Mouse (Mus musculus): ENCODE results near the gene Rbpjl. TPM values are rescaled to one million over a fixed set of nuclear protein-coding genes. Genes with fewer than 3 reads are reported as not detected.
A peak's percentile ranks its signal among the peaks of the same experiment; 100 is the strongest.

Rbpjl gene
- polyA plus RNA-seq, 1 experiment from 2014 or later: 0.21 TPM

- H3K4me1 ChIP-seq: peaks cover 77% of the 10 kb centered on the region
- no peak for ATAC-seq (ENCODE audit: extremely low read depth, insufficient number of reproducible peaks, low FRiP score, low TSS enrichment)
- H3K4me3 ChIP-seq: no peak overlapping the region
- peaks cover 7% of the 10 kb centered on the region; the same call in 1 of the 2 replicates for H3K27me3 ChIP-seq (replicated peaks)
- H3K9me3 ChIP-seq: no peaks in the 10 kb centered on the region
- H3K4me2 ChIP-seq: no peak overlapping the region
- H3K36me3 ChIP-seq: no peaks in the 10 kb centered on the region
- WGBS: 76% methylated on average over 5 of the region's 5 CpGs
- H3K27ac ChIP-seq (replicated peaks): no peak overlapping the region
- no peak overlapping the region for H3K9ac ChIP-seq
Measured at GRCm38 (mm10) chr2:164440314-164440713, 37.4 kb downstream of the Rbpjl start.

- Histone ChIP-seq H3K27ac (replicated peaks) (no peak overlapping the region), H3K9ac (peak overlapping the region; percentile 91), H3K4me3 (peak overlapping the region; percentile 78), H3K36me3 (no peaks in the 10 kb centered on the region), H3K4me1 (peaks cover 68% of the 10 kb centered on the region), H3K27me3 (replicated peaks) (peaks cover 7% of the 10 kb centered on the region; the same call in 1 of the 2 replicates), H3K9me3 (no peaks in the 10 kb centered on the region), H3K4me2 (peak overlapping the region; percentile 88)
- WGBS: 39% methylated on average over 8 of the region's 8 CpGs
- no peak for ATAC-seq (ENCODE audit: extremely low read depth, insufficient number of reproducible peaks, low FRiP score, low TSS enrichment)
Measured at GRCm38 (mm10) chr2:164441155-164441554, 38.2 kb downstream of the Rbpjl start.

- 23% methylated on average over 7 of the region's 7 CpGs for WGBS
- Histone ChIP-seq H3K4me3 (peak overlapping the region; percentile 78), H3K4me1 (peaks cover 62% of the 10 kb centered on the region)
Measured at GRCm38 (mm10) chr2:164441731-164442130, 38.8 kb downstream of the Rbpjl start.

GRCm38 (mm10) chr2:164442315-164443050 is 39.5 kb downstream of the Rbpjl start:
- Histone ChIP-seq H3K4me1 (peaks cover 55% of the 10 kb centered on the region), H3K4me3 (peak overlapping the region; percentile 78), H3K9ac (peak overlapping the region; percentile 91), H3K9me3 (no peaks in the 10 kb centered on the region), H3K36me3 (no peaks in the 10 kb centered on the region), H3K27ac (replicated peaks) (peak overlapping the region; percentile 79), H3K27me3 (replicated peaks) (peaks cover 7% of the 10 kb centered on the region; the same call in 1 of the 2 replicates), H3K4me2 (peak overlapping the region; percentile 88)
- peak; percentile 19; the same call in 1 of the 2 replicates for ATAC-seq (ENCODE audit: extremely low read depth, insufficient number of reproducible peaks, low FRiP score, low TSS enrichment)
- 4% methylated on average over 29 of the region's 29 CpGs for WGBS

More at GRCm38 (mm10) chr2:164441731-164442130, 38.8 kb downstream of the Rbpjl start:
- Histone ChIP-seq H3K9ac (peak overlapping the region; percentile 91), H3K4me2 (peak overlapping the region; percentile 88), H3K9me3 (no peaks in the 10 kb centered on the region), H3K36me3 (no peaks in the 10 kb centered on the region), H3K27ac (replicated peaks) (no peak overlapping the region), H3K27me3 (replicated peaks) (peaks cover 7% of the 10 kb centered on the region; the same call in 1 of the 2 replicates)
- ATAC-seq (ENCODE audit: extremely low read depth, insufficient number of reproducible peaks, low FRiP score, low TSS enrichment): no peak

- Histone ChIP-seq H3K27ac (replicated peaks) (peak overlapping the region; percentile 79), H3K4me1 (peaks cover 51% of the 10 kb centered on the region), H3K4me3 (peak overlapping the region; percentile 78), H3K27me3 (replicated peaks) (peaks cover 7% of the 10 kb centered on the region; the same call in 1 of the 2 replicates), H3K4me2 (peak overlapping the region; percentile 88), H3K9ac (peak overlapping the region; percentile 91), H3K9me3 (no peaks in the 10 kb centered on the region), H3K36me3 (no peaks in the 10 kb centered on the region)
- peak; percentile 80 for ATAC-seq (ENCODE audit: extremely low read depth, insufficient number of reproducible peaks, low FRiP score, low TSS enrichment)
- WGBS: under 1% methylated on average over 26 of the region's 26 CpGs
Measured at GRCm38 (mm10) chr2:164443051-164443437, 40.1 kb downstream of the Rbpjl start.

- H3K27ac ChIP-seq (replicated peaks): peak within 1 kb of the TSS; percentile 79
- no peaks in the 10 kb centered on the region for H3K36me3 ChIP-seq
- H3K4me2 ChIP-seq: peak within 1 kb of the TSS; percentile 88
- 8% methylated on average over 18 of the region's 18 CpGs for WGBS
- H3K27me3 ChIP-seq (replicated peaks): peaks cover 7% of the 10 kb centered on the region; the same call in 1 of the 2 replicates
- H3K4me3 ChIP-seq: peak within 1 kb of the TSS; percentile 78
- peak within 1 kb of the TSS; percentile 91 for H3K9ac ChIP-seq
- H3K9me3 ChIP-seq: no peaks in the 10 kb centered on the region
- peaks cover 46% of the 10 kb centered on the region for H3K4me1 ChIP-seq
- ATAC-seq (ENCODE audit: extremely low read depth, insufficient number of reproducible peaks, low FRiP score, low TSS enrichment): no peak
Measured at GRCm38 (mm10) chr2:164443460-164444000, 40.6 kb downstream of the Rbpjl start, which contains the start of gene Sdc4. TSS of gene Sdc4 (minus strand) at chr2:164443887.

GRCm38 (mm10) chr2:164444701-164445100 is 41.8 kb downstream of the Rbpjl start:
- H3K27me3 ChIP-seq (replicated peaks): peaks cover 7% of the 10 kb centered on the region; the same call in 1 of the 2 replicates
- H3K9ac ChIP-seq: no peak overlapping the region
- no peak overlapping the region for H3K4me2 ChIP-seq
- no peak overlapping the region for H3K27ac ChIP-seq (replicated peaks)
- H3K36me3 ChIP-seq: no peaks in the 10 kb centered on the region
- WGBS: 77% methylated on average over 2 of the region's 2 CpGs
- ATAC-seq (ENCODE audit: extremely low read depth, insufficient number of reproducible peaks, low FRiP score, low TSS enrichment): no peak
- H3K9me3 ChIP-seq: no peaks in the 10 kb centered on the region
- peaks cover 46% of the 10 kb centered on the region for H3K4me1 ChIP-seq
- no peak overlapping the region for H3K4me3 ChIP-seq

- 80% methylated on average over 3 of the region's 3 CpGs for WGBS
- Histone ChIP-seq H3K4me2 (no peak overlapping the region), H3K36me3 (no peaks in the 10 kb centered on the region), H3K27me3 (replicated peaks) (peaks cover 7% of the 10 kb centered on the region; the same call in 1 of the 2 replicates), H3K9me3 (no peaks in the 10 kb centered on the region), H3K4me1 (peaks cover 42% of the 10 kb centered on the region), H3K4me3 (no peak overlapping the region), H3K9ac (no peak overlapping the region), H3K27ac (replicated peaks) (no peak overlapping the region)
- no peak for ATAC-seq (ENCODE audit: extremely low read depth, insufficient number of reproducible peaks, low FRiP score, low TSS enrichment)
Measured at GRCm38 (mm10) chr2:164445399-164446085, 42.6 kb downstream of the Rbpjl start.

- 72% methylated on average over 3 of the region's 3 CpGs for WGBS
- H3K9ac ChIP-seq: no peak overlapping the region
- peaks cover 5% of the 10 kb centered on the region; the same call in 1 of the 2 replicates for H3K27me3 ChIP-seq (replicated peaks)
Measured at GRCm38 (mm10) chr2:164446086-164446469, 43.1 kb downstream of the Rbpjl start.

GRCm38 (mm10) chr2:164448140-164448539 is 45.2 kb downstream of the Rbpjl start:
- Histone ChIP-seq H3K4me2 (no peak overlapping the region), H3K27ac (replicated peaks) (no peak overlapping the region), H3K9me3 (no peaks in the 10 kb centered on the region), H3K4me3 (no peak overlapping the region), H3K4me1 (peaks cover 45% of the 10 kb centered on the region), H3K27me3 (replicated peaks) (no peaks in the 10 kb centered on the region), H3K9ac (no peak overlapping the region), H3K36me3 (no peaks in the 10 kb centered on the region)
- 65% methylated on average over 1 of the region's 1 CpGs for WGBS
- no peak for ATAC-seq (ENCODE audit: extremely low read depth, insufficient number of reproducible peaks, low FRiP score, low TSS enrichment)

More at GRCm38 (mm10) chr2:164446086-164446469, 43.1 kb downstream of the Rbpjl start:
- ATAC-seq (ENCODE audit: extremely low read depth, insufficient number of reproducible peaks, low FRiP score, low TSS enrichment): no peak
- no peak overlapping the region for H3K4me2 ChIP-seq
- H3K4me1 ChIP-seq: peaks cover 39% of the 10 kb centered on the region
- no peak overlapping the region for H3K4me3 ChIP-seq
- no peak overlapping the region for H3K27ac ChIP-seq (replicated peaks)
- H3K9me3 ChIP-seq: no peaks in the 10 kb centered on the region
- H3K36me3 ChIP-seq: no peaks in the 10 kb centered on the region

- no peak overlapping the region for H3K4me3 ChIP-seq
- no peak for ATAC-seq (ENCODE audit: extremely low read depth, insufficient number of reproducible peaks, low FRiP score, low TSS enrichment)
- H3K9ac ChIP-seq: 0 out of 2 replicates have a peak overlapping the region, but pooled peaks have one; percentile 19
- WGBS: 52% methylated on average over 5 of the region's 5 CpGs
- no peaks in the 10 kb centered on the region for H3K36me3 ChIP-seq
- 0 out of 2 replicates have a peak overlapping the region, but pooled peaks have one; percentile 36 for H3K27ac ChIP-seq (replicated peaks)
- H3K4me2 ChIP-seq: 0 out of 2 replicates have a peak overlapping the region, but pooled peaks have one; percentile 4
- H3K4me1 ChIP-seq: peaks cover 45% of the 10 kb centered on the region
- no peaks in the 10 kb centered on the region for H3K27me3 ChIP-seq (replicated peaks)
- H3K9me3 ChIP-seq: no peaks in the 10 kb centered on the region
Measured at GRCm38 (mm10) chr2:164448921-164449320, 46.0 kb downstream of the Rbpjl start.
